Mouse (Mus musculus) lung, adult 18-20 months (tissue): Measurements from ENCODE around the gene Prrx2.

Experiments used
- DNase-seq, 2 experiments: peaks; one replicate each; pipeline ENCODE4 v3.0.0; 2022; ENCODE audit warnings: mixed read lengths in 2 of 2

The Prrx2 gene

DNA sequence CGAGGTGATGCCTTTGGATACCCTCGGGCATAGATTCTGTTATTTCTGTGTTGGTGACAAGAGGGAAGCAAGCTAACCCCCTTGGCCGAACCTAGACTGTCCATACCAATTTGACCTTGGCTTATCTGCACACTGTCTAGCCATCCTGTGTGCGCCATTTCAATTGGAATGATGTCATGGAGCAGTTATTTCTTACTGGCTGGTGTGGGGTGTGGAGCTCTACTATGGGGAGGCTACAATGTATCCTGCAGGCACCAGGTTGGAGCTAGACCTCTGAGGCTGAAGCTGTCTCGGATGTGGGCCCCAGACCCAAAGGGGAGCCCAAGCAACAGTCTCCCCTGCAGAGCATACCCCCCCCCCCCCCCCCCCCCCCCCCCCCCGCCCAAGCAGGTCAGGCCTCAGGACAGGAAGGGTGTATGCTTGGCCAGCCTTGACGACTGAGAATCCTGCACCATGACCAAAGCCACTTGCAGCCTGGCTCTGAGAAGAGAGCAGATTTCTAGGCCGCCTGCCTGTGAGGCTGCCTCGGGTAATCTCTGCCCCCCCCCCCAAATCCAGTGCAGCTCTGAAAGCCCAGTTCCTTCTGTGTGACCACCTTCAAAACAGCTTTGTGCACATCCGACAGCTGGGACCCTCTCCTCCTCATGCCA is at the start of gene Prrx2:
Prrx2 (plus strand) TSS at position 600 of the 650 bp plus-strand sequence.
- no peak for DNase-seq

DNA sequence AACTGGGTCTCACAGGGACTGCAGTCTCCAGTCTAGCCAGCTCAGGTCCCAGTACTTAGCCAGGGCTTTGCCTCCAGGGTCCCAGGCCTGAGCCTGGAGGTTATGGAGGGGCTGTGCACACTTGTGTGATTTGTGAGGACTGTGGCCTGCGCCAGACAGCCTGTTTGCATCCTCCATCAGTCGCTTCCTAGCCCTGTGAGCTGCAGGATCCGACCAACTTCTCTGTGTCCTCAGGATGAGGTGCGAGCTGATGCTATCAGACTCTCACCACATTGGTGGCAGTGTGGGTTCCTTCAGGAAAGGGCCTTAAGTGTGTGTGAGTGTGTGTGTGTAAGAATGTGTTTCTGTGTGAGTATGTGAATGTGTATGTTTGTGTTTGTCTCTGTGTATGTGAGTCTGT is 47.3 kb upstream of the Prrx2 start:
- DNase-seq, result no peak

DNA sequence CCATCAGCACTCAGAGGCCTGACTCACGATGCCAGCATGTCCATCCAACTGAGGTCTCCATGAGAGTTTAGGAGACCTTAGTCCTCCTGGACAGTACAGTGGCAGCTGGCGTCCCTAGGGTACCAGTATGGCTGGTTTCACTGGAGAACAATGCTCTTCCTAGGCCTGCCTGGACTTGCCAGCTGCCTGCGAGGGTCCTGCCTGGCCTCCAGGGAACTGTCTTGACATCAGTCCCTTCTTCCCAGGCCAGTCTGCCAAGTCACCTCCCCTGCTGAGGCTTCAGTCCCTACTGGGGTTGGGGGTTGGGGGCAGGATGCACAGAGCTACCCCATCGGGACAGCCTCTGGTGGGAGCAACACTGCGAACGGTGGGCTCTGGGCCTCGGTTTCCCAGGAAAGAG is 42.7 kb upstream of the Prrx2 start:
- DNase-seq, result no peak

DNA sequence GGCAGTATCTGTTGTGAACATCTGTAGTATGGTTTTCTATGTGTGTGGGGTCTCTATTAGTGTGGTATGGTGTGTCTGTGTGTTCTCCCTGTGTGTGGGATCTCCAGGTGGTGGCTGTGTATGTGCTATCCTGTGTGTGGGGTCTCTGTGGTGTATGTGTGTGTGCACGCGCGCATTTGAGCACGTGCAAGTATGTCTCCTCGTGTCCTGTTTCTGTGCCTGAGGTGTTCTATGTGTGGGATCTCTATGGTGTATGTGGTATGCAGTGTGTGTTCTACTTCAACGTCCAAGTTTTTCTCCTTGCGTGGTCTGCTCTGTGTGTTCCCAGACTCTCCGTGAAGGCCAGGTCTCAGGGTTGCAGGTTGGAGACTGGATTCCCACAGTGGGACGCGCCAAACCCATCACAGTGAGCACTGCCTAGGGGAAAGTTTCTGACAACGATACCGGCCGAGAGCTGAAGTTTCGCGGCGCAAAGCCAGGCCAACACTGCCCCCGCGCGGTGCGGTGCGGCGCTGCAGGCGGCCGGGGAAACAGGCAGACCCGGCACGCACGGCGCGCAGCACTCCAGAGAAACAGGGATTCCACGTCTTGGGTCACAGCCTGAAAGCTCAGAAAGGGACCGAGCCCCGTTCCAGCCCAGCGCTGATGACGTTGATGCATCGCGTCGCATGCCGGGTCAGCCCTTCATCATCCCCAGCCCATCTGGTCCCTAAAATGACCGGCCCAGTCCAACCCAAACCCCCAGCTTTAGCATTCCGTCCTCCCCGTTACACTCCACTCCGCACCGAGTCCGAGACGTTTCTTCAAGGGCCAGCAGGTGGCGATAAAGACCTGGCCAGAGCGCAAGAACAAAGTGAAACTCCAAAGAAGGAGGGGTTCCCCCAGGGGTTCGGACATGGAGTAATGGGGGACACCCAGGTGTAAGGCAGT is 40.3 kb upstream of the Prrx2 start:
- DNase-seq, result peak; percentile 92 to 94

DNA sequence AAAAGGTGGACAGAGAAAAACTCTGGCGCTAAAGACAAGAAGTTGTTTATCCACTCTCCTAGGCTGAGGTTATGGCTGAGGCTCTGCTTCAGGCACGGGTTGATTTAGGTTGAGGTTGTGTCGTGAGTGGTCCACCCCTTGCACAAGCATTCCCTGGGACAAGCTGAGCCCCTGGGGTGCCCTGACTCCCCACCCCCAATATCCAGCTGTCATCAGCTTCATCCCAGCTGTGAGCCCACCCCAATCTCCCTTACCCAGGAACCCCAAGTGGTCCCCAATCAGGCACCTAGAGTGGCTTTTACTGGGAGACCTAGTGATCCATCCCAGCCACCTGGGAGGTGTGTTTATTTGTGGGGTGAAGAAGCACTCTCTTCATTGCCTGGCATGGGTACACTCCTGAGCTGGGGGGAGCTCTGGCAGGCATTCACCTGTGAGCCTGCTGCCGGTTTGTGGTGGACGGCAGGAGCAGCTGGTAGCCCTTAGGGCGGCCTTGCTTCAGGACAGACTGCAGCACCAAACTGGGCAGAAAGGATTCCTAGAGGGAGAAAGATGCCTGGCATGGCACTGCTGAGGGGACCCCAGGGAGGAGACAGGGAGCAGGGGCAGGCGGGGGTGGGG is 39.4 kb upstream of the Prrx2 start:
- no peak for DNase-seq

DNA sequence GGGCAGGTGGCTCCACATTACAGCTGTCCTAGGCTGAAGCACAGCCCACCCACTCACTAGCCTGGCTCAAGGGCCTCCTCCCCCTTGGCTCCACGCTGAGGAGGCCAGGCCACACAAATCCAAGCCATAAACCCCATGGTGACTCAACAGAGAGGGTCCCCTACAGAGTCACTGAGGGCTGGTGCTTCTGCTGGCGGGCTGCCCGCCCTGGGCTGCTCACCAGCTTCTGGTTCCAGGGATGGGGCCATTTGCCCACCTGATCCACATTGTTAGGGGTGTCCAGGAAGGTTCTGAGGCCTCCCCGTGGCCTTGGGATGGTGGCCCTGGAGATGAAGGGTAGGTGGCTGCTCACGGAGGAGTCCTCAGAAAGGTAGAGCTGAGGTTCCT is 38.9 kb upstream of the Prrx2 start:
- DNase-seq, result no peak

DNA sequence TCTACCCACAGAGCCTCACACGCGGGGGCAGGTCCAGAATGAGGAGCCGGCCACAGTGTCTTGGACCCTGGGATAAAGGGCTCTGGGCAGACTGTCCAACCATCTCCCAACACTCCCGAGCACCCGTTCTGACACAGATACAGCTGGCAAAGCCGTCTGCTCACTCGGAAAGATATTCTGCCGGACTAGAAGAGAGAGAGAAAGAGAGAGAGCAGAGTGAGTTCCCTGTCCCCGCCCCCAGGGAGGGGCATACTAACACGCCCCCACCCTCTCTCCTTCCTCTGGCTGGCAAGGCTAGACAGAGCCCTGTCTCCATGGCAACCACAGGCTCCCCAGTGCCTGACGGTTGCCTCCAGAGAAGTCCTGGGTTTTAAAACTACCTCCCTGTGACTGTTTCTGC is 38.4 kb upstream of the Prrx2 start:
- peak; percentile 82 to 86 for DNase-seq

DNA sequence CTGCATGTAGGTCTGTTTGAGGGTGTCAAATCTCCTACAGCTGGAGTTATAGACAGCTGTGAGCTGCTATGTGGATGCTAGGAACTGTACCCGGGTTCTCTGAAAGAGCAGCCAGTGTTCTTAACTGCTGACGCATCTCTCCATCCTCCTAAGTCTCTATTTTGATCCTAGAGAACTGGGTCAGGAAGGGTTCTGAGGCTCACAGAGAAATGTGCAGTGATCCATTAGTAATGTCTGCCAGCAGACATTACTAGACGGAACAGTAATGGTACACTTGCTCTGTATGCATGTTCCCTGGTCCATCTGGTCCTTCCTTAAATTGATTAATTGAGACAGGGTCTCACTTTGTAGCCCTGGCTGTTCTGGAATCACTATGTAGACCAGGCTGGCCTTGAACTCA is 35.3 kb upstream of the Prrx2 start:
- no peak for DNase-seq

DNA sequence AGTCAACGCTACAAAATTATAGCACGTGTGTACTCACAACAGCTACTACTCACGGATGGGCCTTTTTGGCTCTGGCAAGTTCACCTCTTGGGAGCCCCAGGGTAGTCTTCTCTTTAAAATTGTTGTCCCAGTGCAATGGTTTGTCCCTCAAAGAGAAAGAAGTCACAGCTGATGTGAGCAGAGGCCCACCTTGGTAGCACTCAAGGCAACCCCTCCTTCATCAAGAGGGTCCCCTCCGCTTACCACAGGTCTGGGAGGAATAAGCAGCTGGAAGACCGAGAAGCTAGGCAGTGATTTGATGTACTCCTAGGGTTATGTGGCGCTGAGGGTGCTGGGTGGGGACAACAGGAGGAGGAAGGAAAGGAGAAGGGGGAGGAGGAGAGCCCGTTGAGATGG is 34.1 kb upstream of the Prrx2 start:
- no peak for DNase-seq

DNA sequence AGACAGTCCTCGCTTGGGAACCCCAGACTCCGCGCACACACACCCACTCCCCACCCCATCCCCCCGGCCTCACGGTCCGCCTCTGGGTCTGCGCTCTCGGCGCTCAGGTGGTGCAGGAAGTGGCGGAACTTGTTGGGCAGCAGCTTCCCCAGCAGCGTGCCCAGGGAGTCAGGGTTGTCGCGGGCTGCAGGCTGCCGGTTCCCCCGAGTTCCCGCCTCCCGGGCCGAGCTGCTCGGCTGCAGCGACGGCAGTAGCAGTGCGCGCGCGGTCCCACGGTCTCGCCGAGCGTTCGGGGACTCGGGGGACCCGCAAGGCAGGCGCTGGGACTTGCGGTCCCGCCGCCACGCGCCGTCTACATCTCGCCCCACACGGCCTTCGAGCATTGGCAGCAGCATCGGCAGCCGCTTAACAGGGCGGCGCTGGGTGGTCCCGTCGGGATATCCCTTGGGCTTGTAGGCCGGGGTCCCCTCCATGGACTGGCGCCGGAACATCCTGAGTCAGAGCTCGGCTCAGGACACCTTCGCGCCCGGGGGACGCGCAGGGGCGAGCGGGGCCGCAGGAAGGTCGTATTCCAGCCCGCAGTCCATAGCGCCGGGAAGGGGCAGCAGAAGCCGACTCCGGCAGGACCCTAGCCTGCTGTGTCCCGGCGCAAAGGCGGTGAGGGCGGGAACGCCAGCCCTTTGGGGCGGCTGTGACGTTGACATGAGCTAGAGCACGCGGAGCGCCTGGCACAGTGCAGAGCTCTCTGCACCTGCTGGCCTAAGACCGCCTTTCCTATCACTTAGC is 33.5 kb upstream of the Prrx2 start:
- DNase-seq, result no peak

DNA sequence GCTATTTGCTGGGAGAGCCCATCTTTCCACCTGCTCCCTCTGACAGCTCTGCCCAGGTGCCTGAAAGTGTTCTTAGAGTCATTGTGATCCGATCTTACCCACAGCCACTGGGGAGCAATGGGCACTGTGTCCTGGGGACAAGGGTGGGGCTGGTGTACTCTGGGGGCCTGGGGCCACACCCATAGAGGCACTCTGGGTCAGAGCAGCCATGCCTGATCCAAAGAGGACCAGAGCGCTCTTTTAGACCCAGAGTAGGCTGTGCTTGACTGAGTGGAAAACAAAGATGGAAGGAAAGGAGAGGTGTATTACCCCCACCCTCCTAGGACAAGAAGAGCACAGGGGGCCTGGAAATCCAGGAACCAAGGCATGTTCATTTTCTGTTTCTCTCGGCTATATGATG is 31.2 kb upstream of the Prrx2 start, which contains the start of gene 1700001O22Rik:
1700001O22Rik (minus strand) TSS at position 58 of the 400 bp plus-strand sequence.
- DNase-seq, result no peak

DNA sequence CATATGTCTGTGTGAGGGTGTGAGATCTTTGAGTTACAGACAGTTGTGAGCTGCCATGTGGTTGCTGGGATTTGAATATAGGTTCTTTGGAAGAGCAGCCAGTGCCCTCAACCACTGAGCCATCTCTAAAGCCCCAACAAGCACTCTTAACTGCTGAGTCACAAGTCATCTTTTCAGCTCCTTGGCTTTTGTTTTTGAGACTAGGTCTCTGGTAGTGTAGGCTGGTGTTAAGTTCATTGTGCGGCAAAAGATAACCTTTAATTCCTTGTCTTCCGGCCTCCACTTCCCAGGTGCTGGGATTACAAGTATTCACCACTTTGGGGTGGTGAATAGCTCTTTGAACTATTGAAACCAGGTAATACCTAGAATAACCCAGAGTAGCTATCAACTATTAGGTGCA is 28.8 kb upstream of the Prrx2 start:
- no peak for DNase-seq

DNA sequence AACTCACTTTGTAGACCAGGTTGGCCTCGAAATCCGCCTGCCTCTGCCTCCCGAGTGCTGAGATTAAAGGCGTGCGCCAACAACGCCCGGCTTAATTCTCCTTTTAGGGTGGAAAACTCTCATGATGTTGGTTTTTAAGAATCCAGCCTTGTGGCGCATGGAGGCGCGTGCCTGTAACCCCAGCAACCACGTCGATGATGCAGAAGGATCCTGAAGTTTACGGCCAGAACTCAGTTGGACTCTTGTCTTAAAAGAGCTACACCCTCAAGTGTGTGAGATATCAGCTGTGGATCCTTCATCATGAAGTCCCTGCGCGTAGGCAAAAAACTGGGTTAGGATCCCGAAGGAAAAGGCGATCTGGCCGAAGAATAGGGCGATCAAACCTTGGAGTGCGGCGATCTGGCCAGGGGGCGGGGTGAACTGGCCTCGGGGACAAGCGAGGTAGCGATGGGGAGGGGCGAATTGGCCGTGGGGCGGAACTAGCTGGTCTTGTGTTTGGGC is 27.6 kb upstream of the Prrx2 start:
- no peak for DNase-seq

DNA sequence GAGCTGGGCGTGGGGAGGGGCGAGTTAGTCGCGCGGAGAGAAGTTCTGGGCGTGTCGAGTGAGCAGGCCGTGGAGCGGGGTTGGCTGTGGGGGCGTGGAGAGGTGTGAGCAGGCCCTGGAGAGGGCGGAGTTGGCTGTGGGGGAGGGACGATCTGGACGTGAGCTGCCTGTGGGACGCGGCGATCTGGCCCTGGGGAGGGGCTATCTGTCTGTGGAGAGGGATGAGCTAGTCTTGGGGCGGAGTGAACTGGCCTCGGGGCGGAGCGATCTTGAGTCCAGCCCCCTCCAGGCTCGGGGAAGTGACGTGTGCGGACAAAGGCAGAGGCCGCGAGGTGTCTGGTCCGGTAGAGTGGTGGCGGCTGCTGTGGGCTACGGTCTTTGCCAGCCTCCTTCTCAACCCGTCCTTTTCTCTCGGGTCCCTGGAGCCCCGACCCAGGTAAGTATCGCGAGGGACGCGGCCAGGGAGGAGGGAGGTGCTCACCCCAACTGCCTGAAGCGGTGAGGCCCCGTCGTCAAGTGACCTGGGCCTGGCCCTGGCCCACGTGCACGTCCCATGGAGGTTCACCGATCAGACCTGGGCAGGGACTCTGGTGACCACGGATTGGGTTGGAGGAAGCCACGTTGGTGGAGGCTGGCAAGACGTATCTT is 27.0 kb upstream of the Prrx2 start, which contains the start of gene Ntmt1:
Ntmt1 (plus strand) TSS at position 179 of the 648 bp plus-strand sequence.
- DNase-seq, result peak; percentile 100

DNA sequence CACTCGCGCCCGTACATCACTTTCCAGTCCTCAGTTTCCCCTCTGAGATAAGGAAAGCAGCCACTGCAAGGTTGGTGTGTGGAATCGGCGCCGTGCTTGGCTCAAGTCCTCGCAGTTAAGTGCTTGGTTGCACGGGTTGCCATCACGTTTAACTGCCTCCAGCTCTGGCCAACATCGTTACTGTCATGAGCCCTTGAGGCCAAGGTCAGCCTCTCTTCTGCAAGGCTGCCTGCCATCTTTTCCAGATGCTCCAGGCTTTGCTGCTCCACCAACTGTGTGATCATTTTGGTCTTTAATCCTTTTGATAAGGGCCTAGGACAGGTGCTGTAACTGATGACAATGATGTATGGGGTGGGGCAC is 26.5 kb upstream of the Prrx2 start:
- no peak for DNase-seq

DNA sequence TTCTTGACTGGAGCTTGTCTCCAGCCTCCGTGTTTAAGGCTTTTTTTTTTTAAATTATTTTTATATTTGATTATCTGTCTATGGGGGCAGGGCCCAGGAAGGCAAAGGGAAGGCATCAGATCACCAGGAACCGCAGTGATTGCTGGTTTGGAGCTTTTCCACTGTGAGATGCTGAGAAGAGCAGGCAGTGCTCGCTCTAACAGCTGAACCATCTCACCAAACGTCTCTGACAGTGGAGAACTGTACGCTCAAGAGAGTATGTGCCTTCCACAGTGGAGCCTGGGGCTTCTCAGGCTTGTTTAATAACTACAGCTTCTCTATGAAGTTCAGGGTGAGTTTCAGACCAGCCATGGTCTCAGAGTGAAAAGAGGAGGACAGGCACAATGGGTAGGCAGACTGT is 25.3 kb upstream of the Prrx2 start:
- DNase-seq, result no peak

DNA sequence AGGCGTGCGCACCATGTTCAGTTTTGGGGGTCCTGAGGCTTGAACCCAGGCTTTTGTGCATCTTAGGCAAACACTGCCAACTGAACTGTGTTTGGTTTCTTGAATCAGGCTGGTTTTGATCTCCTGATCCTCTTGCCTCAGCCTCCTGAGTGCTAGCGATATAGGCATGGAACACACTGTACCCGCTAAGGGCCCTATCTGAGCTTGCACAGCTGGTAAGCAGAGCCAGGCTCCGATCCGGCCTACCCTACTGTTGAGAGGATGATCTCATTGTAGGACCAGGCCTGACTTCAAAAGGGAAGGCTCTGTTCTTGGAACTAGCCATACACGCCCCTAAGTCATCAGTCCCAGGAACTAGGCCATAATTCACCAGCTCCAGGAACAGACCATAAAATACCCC is 24.2 kb upstream of the Prrx2 start:
- no peak for DNase-seq

DNA sequence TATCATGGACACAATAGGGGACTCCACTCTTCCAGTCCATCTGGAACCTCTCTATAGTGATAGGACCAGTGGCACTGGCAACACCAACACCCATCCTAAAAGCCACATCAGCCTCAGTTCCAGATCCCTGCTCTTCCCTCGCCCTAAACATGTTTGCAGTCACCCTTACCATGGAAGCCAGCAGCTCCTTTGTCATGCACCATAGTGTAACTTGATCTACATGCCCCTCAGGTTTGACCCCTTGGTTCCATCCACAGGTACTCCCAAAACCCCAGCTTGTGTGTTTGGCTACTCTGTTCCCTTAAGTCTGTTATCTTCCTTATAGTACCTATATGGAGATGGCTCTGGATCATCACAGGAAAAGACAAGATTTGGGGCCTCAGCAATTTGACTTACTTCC is 18.4 kb upstream of the Prrx2 start:
- DNase-seq, result no peak

DNA sequence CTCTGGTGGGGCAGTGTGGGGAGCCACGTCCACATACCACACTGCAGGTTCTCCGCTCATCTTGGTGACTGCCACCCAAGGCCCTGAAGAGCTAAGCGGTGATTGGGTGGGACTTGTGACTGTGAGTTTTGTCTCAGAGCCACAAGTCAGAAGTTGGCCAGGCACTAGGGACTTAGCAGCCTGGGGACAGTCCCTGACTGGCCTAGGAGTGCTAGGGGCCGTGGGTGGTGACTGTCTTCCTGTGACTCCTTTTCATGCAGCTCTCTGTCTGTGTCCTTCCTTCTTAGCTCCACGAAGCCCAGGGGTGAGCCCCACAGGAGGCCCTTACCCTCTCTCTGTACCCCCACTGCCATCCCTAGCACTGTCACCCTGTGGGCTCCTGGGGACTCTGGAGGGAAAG is 14.9 kb upstream of the Prrx2 start:
- DNase-seq, result no peak

DNA sequence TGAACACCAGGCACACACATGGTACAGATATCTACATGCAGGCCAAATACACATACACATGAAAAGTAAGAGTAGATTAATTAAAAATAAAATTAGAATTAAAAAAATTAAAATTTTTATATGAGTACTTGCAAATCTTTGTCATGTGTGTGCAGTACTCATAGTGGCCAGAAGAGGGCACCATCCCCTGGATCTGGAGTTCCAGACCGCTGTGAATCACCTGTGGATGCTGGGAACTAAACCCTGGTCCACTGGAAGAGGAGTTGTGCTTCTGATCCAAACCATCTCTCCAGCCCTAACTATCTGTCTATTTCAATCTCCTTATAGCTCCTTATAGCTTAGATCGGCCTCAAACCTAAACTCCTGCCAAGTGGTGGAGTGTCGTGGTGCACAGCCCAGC is 13.7 kb upstream of the Prrx2 start:
- DNase-seq, result no peak

DNA sequence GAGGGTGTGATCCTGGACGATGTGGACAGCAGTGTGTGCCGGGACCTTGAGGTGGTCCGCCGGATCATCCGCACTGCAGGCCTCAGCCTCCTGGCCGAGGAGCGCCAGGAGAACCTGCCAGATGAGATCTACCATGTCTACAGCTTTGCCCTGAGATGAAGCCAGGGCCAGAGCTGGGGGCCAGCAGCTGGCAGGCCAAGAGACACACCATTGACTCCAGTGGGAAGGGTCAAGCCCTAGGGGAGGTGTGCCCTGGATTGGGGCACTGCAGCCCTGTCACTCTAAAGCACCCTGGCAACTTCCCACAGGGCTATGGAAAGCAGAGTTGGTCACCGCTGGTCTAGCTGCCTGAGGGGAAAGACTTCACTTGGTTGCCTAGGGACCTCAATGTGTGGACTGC is 12.3 kb upstream of the Prrx2 start:
- no peak for DNase-seq
